Mouse (Mus musculus) hematopoietic stem cell, adult 5-6 weeks (primary cell): ENCODE results near the gene St13. TPM values are rescaled to one million over a fixed set of nuclear protein-coding genes. Genes with fewer than 3 reads are reported as not detected.

Source experiments
- ATAC-seq, 2 experiments: fragments of 125-278 bp in 1 of 2; replicated peaks in 1 of 2; 2 replicates each; pipeline ENCODE4 v1.8.0; 2016 to 2017; ENCODE audit warnings: inconsistent platforms in 2 of 2, mild to moderate bottlenecking in 2 of 2, moderate number of reproducible peaks in 2 of 2, low read depth in 1 of 2, moderate TSS enrichment in 1 of 2; ENCODE audit not compliant: low FRiP score in 2 of 2, poor library complexity in 2 of 2, severe bottlenecking in 2 of 2, insufficient read depth in 1 of 2, low TSS enrichment in 1 of 2
- total RNA-seq: library from RNA; stranded (forward); fragments of 172-1452, 232-1000 nt; gene quantifications from 2 replicates; pipeline ENCODE4 v1.2.3, GENCODE M21; 2017

St13 gene
- total RNA-seq, 1 experiment from 2014 or later = 311 TPM

GRCm38 (mm10) chr15:81347466-81347865, 52.4 kb downstream of the St13 start:
- ATAC-seq = no peak

- no peak for ATAC-seq
Measured at GRCm38 (mm10) chr15:81341426-81341825, 58.5 kb downstream of the St13 start.

- no peak for ATAC-seq
Measured at GRCm38 (mm10) chr15:81339158-81339557, 60.7 kb downstream of the St13 start.

- no peak for ATAC-seq
Measured at GRCm38 (mm10) chr15:81336466-81336865, 63.4 kb downstream of the St13 start.

- ATAC-seq = no peak
Measured at GRCm38 (mm10) chr15:81332517-81332916, 67.4 kb downstream of the St13 start.

GRCm38 (mm10) chr15:81330816-81331433, 69.0 kb downstream of the St13 start:
- ATAC-seq = no peak

GRCm38 (mm10) chr15:81329721-81330369, 70.0 kb downstream of the St13 start:
- ATAC-seq = no peak

- no peak for ATAC-seq
Measured at GRCm38 (mm10) chr15:81327501-81327900, 72.4 kb downstream of the St13 start.

- ATAC-seq = no peak
Measured at GRCm38 (mm10) chr15:81324979-81325378, 74.9 kb downstream of the St13 start.

- ATAC-seq = no peak
Measured at GRCm38 (mm10) chr15:81320137-81320536, 79.7 kb downstream of the St13 start.

GRCm38 (mm10) chr15:81319462-81319861, 80.4 kb downstream of the St13 start:
- ATAC-seq = no peak

GRCm38 (mm10) chr15:81313928-81314327, 85.9 kb downstream of the St13 start:
- no peak for ATAC-seq

Other genes starting within 250 kb of the St13 start
- 15.8 and 23.3 TPM in 2 replicates for gene Mrtfa, start 209.3 kb downstream of the St13 start, total RNA-seq
- gene Mchr1, start 164.6 kb downstream of the St13 start, total RNA-seq = 0.19 TPM in 1 of 2 replicates, not detected in the other
- gene Slc25a17, start 39.3 kb downstream of the St13 start, total RNA-seq = 72.7 and 97.1 TPM in 2 replicates
- 14.6 and 17.1 TPM in 2 replicates for gene Xpnpep3, start 61 bp upstream of the St13 start, total RNA-seq
- not detected in 2 replicates for gene Dnajb7, start 8.2 kb upstream of the St13 start, total RNA-seq
- gene Rbx1, start 66.2 kb upstream of the St13 start, total RNA-seq = 125 and 199 TPM in 2 replicates
- gene Ep300, start 185.3 kb upstream of the St13 start, total RNA-seq = 32.7 and 48.0 TPM in 2 replicates